Mouse (Mus musculus): ENCODE results near the gene Agxt2. TPM values are rescaled to one million over a fixed set of nuclear protein-coding genes. Genes with fewer than 3 reads are reported as not detected.

Agxt2 gene
- 10 to 100 TPM in 1 of 2 experiments, 1 to 10 TPM in 1; 8.5 to 10.6 TPM for total RNA-seq (2021)
- long read RNA-seq, experiment 1, partial matches to known transcripts = 0 of 6 reads
- long read RNA-seq, experiment 1, other reads (novel, unspliced or antisense) = 3 of 6 reads
- long read RNA-seq, experiment 2, partial matches to known transcripts = 1 of 8 reads
- long read RNA-seq, experiment 2, other reads (novel, unspliced or antisense) = 5 of 8 reads

DNA sequence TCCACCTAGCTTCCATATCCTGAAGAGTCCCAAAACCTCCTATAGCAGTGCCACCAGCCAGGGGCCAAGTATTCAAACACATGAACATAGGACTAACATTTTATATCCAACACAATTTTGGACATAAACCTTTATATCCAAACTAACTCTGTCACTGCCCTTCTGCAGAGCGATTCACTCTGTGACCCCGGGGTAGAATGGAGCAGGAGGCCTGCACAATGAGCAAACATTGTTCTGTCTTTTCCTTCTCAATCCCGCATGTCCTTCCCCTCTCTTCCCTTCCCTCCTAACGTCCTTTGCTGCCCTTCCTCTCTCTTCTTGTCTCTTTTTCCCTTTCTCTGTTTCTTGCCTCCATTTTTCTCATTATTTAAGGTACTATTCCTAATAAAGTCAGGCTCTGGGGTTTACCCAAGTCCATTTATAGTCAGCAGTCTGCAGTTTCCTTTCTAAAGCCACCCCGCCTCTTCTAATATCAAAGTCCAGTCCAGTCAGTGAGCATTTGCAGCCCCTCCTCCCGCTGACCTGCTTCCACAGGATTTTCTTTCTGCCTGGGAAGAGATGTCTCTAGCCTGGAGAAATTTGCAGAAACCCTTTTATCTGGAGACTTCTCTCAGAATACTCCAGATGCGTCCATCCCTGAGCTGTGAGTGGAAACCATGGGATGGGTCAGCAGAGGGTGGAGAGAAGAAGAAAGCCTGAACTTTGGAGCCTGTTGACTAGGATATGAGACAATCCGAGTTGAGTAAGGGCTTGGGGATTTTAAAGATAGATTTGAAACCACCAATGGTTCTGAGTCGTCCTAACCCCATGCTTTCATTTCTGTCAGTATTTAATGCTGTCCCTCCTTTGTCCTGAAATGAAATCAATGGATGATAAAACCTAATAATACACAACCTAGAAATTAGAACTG is at the start of gene Agxt2:
Gene Agxt2 (plus strand): TSS at position 494 of the 910 bp plus-strand sequence.
- DNase-seq (ENCODE audit: low spot score in 2 of 2) = no peak

DNA sequence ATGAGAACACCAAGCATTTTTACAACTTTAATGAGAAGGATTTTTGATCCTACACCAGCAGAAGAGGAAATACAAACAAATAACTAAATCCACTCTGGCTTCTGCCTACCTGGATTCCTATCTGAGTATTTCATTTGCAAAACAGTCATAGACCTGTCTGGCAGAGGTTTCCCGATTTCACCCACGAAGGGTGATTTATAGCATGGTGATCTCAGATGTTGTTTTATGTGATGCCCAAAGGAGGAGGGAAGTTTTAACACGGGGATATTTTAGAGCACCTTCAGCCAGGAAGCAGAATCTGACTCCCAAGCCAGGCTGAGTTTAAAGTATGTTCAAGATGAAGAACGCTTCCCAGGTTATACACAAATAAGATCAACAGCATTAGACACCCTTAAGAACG is 46.5 kb upstream of the Agxt2 start:
- DNase-seq (ENCODE audit: low spot score in 2 of 2) = no peak

DNA sequence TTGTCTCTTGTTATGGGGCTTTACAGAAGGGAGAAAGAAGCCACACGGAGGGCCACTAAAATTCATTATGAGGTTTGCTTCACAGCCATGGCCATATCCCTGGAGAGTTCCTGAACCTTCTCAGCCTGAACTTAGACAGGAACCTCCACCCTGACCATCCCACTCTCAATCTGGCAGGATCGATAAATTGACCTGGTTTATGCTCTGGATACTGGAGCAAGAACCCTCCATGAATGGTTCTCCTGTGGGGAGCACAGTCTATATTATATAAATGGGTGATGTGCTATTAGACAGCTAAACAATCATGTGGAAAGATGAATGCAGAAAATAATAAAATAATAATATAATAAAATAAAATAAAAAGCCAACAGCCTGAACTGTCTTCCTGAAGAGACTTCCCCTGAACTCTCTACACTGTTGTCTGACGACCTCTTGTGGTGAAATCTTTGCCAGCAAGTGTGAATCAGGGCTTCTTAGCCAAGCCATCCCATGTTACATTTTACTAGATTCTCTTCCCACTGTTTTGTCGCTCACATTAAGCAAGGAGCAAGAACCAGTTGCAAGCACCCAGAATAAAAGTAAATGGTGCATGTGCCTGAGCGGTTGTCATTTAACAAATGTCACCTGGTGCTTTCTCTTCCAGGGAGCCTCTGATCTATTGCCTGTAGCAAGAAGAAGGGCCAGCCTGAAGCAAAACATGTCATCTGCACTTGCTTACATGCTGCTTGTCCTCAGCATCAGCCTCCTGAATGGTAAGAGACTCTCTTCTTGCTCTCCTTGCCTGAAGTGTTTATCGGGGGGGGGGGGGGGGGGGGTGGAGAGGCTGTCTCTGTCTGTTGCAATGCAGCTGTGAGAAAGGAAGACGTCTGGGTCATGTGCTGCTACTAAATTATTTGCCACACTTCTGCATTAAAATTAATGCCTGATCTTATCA is 44.5 kb upstream of the Agxt2 start:
- DNase-seq (ENCODE audit: low spot score in 2 of 2) = peak; percentile 6 to 22

DNA sequence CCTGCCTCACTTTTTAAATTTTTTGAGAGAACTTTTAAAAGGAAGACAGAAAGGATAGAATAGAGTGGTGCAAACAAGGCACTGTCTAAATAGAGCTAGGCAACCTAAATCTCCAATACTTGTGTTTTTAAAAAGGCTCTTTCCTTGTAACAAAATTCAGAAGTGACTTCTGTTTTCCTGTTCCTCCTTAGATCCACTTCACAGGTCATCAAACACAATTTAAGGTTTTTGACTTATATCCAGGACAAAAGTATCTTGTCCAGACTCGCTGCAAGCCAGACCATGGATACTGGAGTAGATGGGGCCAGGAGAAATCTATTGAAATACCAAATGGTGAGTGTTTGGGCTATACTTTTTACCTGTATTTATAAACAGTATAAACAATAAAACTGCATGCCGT is 33.3 kb upstream of the Agxt2 start, which contains the start of gene Gm21973:
Gene Gm21973 (plus strand): TSS at position 301 of the 400 bp plus-strand sequence.
- no peak for DNase-seq (ENCODE audit: low spot score in 2 of 2)

DNA sequence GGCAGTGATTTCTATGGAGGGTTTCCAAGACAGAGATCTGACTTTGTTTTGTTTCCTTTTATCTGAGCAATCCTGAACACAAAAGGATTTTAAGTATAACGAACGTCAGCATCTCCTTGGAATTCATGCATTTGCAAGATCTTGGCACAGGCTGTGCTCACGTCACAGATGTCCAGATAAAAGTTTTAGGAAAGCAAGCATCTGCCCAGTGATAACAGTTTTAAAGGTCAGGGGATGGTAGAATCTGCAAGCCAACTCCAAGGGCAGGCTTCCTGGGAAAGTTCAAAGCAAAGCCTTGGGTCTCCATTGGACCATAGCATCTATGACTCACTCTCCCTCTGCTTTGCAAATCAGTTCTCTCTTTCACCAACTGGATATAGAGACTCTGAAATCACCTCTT is 27.7 kb upstream of the Agxt2 start:
- DNase-seq (ENCODE audit: low spot score in 2 of 2) = peak in 1 of 2 experiments; percentile 29

DNA sequence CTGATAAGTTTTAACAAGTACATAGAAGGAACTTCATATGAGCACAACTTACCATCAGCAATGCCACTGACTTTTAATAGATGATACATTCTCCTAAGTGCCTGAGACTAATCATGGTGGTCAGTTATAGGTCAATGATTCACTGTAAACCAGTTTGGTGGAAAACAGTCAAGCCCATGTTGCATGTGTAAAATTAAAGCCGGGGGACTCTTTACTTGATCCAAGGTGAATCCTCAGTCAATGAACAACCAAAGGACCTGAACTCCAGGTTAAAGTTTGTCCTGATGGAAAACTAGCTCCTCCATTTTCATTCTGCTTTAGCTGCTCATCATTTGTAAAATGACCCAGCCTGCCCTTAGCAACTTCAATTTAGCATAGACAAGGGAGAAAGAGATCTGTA is 25.8 kb upstream of the Agxt2 start:
- no peak for DNase-seq (ENCODE audit: low spot score in 2 of 2)

DNA sequence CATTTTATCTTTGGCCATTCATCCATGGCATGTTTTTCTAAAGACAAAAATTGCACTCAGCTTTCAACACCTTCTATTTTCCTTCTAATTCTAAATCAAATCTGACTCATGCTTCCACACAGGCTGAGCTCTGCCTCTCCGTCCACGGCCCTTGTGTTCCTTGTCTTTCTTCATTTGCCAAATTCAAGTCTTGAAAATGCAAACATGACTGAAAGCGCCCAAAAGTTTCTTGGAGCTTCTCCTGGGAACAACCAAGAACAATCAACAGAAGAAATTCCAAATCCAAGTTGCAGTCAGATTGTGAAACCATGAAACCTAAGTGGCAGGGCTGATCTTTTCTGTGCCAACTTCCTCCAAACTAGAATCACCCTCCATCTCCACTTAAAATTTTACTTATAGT is 19.7 kb upstream of the Agxt2 start:
- no peak for DNase-seq (ENCODE audit: low spot score in 2 of 2)

DNA sequence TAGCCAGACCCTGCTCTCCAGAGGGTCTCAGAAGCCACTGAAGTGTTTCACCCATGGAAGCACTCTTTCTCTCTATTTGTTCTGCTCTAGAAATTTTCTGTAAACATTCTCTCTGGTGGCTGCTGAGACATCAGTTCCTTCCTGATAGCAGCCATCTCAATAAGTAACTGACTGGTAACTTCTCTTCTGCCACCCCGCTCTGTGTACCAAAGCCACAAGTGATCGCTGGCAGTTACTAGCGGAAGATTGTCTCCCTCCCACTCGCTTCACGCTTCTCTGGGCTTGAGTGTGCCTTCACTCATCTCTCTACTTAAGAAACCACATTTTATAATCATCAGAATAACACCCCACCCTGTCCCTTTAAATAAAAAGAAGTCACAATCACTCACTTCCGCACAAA is 11.3 kb upstream of the Agxt2 start:
- no peak for DNase-seq (ENCODE audit: low spot score in 2 of 2)

DNA sequence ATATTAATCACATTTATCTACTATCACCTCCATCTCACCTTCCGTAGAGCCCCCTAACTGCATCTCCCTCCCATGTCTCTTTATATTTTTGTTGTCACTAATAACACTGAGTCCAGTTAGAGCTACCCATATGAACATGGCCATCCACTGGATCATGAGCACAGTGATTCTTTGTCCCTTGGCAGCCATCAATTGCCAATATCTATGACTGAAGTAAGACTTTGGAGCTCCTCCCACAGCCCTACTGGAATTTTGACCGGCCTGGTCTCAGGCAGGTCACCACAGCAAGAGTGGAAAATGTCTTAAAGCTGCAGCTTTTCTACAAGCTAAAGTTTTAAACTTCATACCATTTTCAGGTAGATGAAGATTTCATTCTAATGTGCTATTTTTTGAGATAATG is 8.0 kb downstream of the Agxt2 start:
- no peak for DNase-seq (ENCODE audit: low spot score in 2 of 2)

DNA sequence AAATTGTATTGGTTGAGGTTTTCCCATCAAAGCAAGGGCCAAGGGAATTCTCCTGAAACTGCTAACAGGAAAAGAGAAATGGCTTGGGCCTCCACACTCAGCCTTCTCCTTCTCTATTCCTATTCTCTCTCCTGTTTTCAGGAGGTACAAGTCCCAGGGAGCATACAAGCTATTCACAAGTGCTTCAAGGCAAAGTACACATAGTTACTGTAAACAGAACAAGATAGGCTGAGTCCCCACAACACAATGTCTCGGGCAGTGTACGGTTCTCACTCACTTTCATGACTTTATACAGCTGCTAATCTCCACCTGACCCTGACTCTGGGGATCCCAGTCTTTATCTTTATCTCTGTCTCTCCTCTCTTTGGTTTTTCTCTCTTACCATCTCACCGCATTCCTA is 17.1 kb downstream of the Agxt2 start:
- no peak for DNase-seq (ENCODE audit: low spot score in 2 of 2)

DNA sequence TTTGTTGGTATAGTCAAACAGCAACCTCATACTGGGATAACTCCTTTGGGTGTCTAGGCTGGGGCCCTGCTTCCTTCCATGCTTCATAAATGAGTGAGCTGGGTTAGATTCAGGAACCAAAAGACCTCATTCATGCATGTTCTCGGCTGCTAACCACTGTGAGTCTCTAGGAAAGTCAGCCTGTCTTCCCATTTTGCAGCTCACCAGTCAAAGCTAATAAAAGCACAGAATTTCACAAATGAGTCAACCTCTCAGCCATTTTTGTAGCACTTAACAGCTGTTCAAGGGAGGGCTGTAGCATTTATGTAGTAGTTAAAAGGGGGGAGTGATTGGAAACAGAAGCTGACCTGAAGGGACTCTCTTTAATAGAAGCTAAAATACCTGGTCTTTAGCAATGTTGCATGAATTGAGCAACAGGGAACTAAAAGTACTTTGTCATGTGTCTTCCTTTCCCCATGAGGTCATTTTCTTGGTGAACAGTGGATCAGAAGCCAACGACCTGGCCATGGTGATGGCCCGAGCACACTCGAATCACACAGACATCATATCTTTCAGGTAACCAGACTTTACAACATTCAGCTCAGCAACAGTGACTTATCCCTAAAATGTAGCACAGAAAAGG is 20.1 kb downstream of the Agxt2 start:
- no peak for DNase-seq (ENCODE audit: low spot score in 2 of 2)

DNA sequence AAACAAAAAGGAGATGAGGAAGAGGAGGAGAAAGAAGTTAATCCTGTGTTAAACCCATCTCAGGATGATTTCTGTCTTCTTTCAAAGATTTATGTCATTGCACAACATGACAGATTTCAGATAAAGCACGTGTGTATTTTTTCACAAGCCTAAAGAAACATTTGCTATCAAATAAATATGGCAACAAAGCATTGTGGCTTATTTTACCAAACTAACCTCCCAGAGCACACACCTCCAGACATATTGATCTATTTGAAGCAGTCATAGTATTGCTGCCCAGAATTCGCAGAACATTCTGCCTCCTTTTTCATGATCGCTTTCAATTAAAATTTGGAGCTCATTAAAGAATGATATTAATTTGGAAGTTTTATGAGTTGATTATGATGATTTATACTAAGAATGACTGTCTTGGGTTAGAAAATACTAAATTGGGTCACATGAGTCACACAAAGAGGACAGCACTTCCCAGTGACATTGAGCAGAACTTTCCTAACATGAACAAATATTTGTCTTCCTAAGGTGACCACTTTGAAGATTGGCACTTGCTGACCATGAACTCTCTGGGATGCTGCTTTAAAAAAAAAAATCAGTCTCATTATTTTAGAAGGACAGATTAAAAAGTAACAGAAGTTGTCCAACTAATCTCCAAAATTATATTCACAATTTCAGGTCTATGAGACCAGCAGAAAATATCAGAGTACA is 21.6 kb downstream of the Agxt2 start:
- DNase-seq (ENCODE audit: low spot score in 2 of 2) = no peak

DNA sequence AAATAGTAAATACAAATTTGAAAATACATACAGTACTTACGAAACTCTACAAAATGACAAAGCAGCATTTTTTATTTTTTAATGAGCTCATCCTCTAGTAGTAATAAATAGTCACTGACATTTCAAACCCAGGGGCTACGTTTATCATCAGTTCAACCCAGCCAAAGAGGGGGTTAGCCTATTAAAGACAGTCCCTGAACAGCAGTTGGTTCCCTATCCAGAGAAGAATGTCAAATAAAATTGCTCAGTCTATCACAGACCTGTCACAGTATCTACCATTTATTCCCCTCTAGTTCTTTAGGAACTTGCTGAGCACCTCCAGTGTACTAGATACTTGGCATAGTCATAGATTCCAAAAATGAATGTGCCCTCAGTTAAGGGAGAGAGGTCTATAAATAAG is 28.9 kb downstream of the Agxt2 start:
- DNase-seq (ENCODE audit: low spot score in 2 of 2) = no peak

DNA sequence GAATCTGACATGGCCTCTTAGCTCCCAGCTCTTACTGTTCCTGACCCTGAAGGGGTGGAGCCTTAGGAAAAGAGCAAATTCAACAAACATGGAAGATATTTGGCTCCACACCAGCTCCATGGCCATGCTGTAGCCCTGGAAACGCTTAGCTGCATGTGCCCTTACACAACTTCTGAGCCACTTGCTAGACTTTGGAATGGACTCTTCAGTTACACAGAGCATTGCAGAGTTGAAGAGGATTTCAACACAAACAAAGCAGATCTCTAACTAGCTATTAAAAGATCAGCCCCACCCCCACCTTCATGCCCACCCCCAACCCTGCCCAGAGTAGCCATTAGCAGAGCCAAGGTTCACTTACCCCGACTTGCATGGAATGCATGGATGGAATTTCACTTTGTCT is 41.5 kb downstream of the Agxt2 start:
- DNase-seq (ENCODE audit: low spot score in 2 of 2) = no peak

DNA sequence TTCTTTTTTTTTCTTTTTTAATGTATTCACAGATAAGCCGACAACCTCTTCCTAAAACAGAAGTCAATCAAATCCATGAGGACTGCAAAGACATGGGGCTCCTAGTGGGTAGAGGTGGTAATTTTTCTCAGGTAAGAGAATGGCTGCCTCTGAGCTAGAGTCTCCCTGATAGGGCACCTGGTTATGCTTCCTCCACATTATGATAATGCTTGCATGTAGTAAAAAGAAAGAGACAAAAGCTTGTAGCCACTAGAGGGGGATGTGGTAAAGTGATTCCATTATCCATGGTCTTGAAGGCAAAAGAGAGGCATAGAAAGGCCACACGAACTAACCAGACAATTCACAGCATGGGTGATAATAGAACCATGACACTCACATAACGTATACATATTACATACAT is 42.1 kb downstream of the Agxt2 start:
- no peak for DNase-seq (ENCODE audit: low spot score in 2 of 2)

DNA sequence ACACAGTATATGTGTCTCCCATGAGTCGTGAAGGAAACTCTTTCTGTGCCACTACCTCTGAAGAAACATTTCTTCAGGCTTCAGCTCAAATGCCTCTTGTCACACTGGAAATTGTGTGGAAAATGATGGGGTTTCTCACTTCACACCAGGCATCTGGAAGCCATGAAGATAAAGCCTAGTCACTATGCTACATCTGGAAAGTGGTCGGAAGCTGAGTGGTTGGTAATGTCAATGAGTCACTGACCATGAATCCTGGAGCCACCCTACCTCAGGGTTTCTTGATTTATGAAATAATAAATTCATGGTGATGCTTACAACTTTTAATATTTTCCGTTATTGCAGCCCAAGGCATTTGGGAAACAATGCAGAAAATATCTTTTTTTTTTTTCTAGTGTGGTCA is 51.5 kb downstream of the Agxt2 start:
- DNase-seq (ENCODE audit: low spot score in 2 of 2) = no peak

DNA sequence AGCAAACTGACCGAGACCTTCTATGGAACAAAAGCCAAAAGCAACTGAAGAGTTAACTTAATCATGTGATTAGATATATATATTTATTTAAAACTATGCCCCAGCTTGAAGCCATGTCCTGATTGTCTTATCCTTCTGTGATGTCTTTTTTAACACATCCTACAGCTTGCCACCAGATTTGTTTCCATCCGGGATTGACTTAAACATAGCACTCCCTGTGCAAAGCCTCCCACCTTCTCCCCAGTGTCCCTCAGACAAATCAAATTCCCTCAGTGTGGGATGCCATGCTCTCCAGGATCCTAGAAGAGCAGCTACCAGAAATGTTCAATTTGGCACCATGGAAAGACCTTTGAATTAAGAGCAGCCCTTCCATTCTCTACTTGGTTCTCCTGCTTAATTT is 52.5 kb downstream of the Agxt2 start:
- DNase-seq (ENCODE audit: low spot score in 2 of 2) = no peak

DNA sequence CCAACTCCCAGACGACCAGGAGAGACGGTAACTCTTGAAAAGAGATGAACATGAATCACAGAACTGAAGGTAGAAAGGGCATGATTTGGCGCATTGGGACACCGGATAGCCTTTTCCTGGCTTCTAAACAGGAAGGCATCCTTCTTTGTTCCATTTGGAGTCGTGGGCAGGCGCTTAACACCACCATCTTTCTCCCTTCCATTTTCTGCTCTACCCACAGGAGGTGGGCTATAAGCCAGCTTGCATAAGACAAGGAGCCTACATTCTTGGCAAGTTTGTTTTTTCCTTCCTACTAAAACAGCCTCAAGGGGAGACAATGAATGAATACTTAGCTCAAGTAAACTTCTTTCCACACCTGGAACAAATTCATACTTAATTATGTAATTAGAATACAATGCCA is 55.3 kb downstream of the Agxt2 start:
- DNase-seq (ENCODE audit: low spot score in 2 of 2) = no peak

DNA sequence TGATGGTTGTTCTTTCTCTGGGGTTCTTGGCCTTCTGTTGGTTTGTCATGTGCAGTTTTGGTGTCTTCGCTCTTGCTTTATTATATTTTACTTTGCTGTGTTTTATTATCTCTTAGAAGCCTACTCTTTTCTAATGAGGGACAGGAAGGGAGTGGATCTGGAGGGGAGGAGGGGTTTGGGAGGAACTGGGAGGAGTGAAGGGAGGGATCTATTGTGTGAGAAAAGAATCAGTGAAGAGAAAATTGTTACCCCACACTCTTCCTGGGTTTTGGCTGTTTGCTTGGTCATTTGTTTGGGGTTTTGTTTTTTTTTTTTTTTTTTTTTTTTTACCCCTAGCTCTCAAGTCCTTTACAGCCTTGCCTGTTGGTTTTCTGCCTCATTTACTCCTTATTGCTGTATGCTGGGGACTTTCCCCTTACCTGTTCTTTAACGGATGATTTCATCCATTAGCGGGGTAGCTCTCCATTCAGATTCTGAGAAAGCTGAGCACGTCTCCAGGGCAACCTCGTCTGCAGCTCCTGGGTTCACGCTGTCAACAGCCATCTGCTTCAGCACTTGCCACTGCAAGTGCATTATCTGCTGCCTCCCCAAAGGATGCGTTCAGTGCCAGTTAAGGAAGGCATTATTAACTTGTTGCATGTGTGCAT is 62.9 kb downstream of the Agxt2 start:
- DNase-seq (ENCODE audit: low spot score in 2 of 2) = no peak

DNA sequence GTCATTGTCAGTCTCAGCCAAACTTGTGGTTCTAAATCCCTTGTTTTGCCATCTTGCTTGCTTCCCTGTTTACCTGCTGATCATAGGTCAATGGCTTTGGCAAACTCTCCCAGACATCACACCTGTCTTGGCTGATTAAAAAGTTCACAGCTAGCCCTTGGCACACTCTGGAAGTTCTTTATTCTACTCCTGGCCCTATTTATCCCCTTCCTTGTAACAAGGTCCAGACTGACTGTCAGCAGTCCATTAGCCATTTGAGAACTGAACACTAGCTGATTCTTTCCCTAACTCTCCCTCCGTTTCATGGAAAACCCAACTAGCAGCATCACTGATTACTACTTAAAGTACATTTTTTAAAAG is 63.4 kb downstream of the Agxt2 start:
- DNase-seq (ENCODE audit: low spot score in 2 of 2) = no peak

Measured in adrenal gland, postnatal 4 days (tissue).